Mouse (Mus musculus) induced T-regulatory cell, adult 2 months (primary cell): ENCODE measurements around the gene Creg2.
"Not testable (repeated sequence)": the region's sequence is repeated elsewhere in the genome, so short reads cannot be mapped to it uniquely, and the experiment has no call there.

ENCODE experiments used
- DNase-seq: peaks from one replicate; pipeline ENCODE4 v3.0.0-alpha.2; 2012; ENCODE audit warnings: low read depth

The Creg2 gene

GRCm38 (mm10) chr1:39651241-39651548 lies at the start of gene Creg2:
Creg2 (minus strand) TSS chr1:39651474.
- DNase-seq, result peak; percentile 54

- no peak for DNase-seq
Observed at GRCm38 (mm10) chr1:39700599-39701273, 49.5 kb upstream of the Creg2 start.

GRCm38 (mm10) chr1:39698456-39698855 lies 47.2 kb upstream of the Creg2 start:
- DNase-seq, result no peak

GRCm38 (mm10) chr1:39695198-39695597 lies 43.9 kb upstream of the Creg2 start:
- DNase-seq, result no peak

- DNase-seq, result no peak
Observed at GRCm38 (mm10) chr1:39694756-39695155, 43.5 kb upstream of the Creg2 start.

- no peak for DNase-seq
Observed at GRCm38 (mm10) chr1:39691974-39692373, 40.7 kb upstream of the Creg2 start.

GRCm38 (mm10) chr1:39691061-39691460 lies 39.8 kb upstream of the Creg2 start:
- no peak for DNase-seq

- DNase-seq, result no peak
Observed at GRCm38 (mm10) chr1:39688573-39688972, 37.3 kb upstream of the Creg2 start.

- no peak for DNase-seq
Observed at GRCm38 (mm10) chr1:39687279-39687678, 36.0 kb upstream of the Creg2 start.

GRCm38 (mm10) chr1:39685841-39686240 lies 34.6 kb upstream of the Creg2 start:
- peak; percentile 75 for DNase-seq

GRCm38 (mm10) chr1:39681638-39682037 lies 30.4 kb upstream of the Creg2 start:
- no peak for DNase-seq

- DNase-seq, result peak; percentile 47
Observed at GRCm38 (mm10) chr1:39680546-39680945, 29.3 kb upstream of the Creg2 start.

- DNase-seq, result no peak
Observed at GRCm38 (mm10) chr1:39678883-39679282, 27.6 kb upstream of the Creg2 start.

- no peak for DNase-seq
Observed at GRCm38 (mm10) chr1:39676221-39676876, 25.1 kb upstream of the Creg2 start.

- no peak for DNase-seq
Observed at GRCm38 (mm10) chr1:39672362-39673105, 21.3 kb upstream of the Creg2 start.

- no peak for DNase-seq
Observed at GRCm38 (mm10) chr1:39670211-39670935, 19.1 kb upstream of the Creg2 start.

- DNase-seq, result no peak
Observed at GRCm38 (mm10) chr1:39666751-39667252, 15.5 kb upstream of the Creg2 start.

GRCm38 (mm10) chr1:39664039-39664625 lies 12.9 kb upstream of the Creg2 start:
- DNase-seq, result no peak

- DNase-seq, result no peak
Observed at GRCm38 (mm10) chr1:39663050-39663449, 11.8 kb upstream of the Creg2 start.

- no peak for DNase-seq
Observed at GRCm38 (mm10) chr1:39656976-39657529, 5.8 kb upstream of the Creg2 start.

GRCm38 (mm10) chr1:39654901-39655300 lies 3.6 kb upstream of the Creg2 start:
- DNase-seq, result not testable (repeated sequence)

GRCm38 (mm10) chr1:39653028-39653427 lies 1.8 kb upstream of the Creg2 start:
- no peak for DNase-seq
